In genomic region chr15:60822803-60823619, GRCm38 (mm10) we compare ENCODE assay signal across 8 mouse cellular contexts. TPM values are rescaled to one million over a fixed set of nuclear protein-coding genes. Genes with fewer than 3 reads are reported as not detected.
DNase-seq lines count a peak whose midpoint lies in the region; ATAC-seq and TF ChIP-seq lines count a peak whose summit lies in the region.

No protein-coding gene starts in this region.

- no peaks in the 10 kb centered on the region for H3K27me3 ChIP-seq in forebrain, embryonic 15.5 days
- no peaks in the 10 kb centered on the region for H3K27me3 ChIP-seq in liver, postnatal 0 days (ENCODE audit: insufficient read depth, low read length)
- H3K27me3 ChIP-seq in neural tube, embryonic 12.5 days (replicated peaks): no peaks in the 10 kb centered on the region

- H3K36me3 ChIP-seq in forebrain, embryonic 15.5 days: no peaks in the 10 kb centered on the region
- H3K36me3 ChIP-seq in liver, postnatal 0 days (replicated peaks; ENCODE audit: insufficient read depth, low read length): 0 out of 2 replicates have a peak, but pooled peaks cover 3% of the 10 kb centered on the region
- H3K36me3 ChIP-seq in neural tube, embryonic 12.5 days: no peaks in the 10 kb centered on the region

- TF ChIP-seq EP300 in liver, postnatal 0 days (IDR thresholded peaks at IDR 0.05; ENCODE audit: low read depth): no peak

- TF ChIP-seq CTCF in liver, postnatal 0 days (IDR thresholded peaks at IDR 0.05; ENCODE audit: low read depth): peak; percentile 49

- ATAC-seq in cerebellum, adult (ENCODE audit: insufficient number of reproducible peaks, low FRiP score, low TSS enrichment): peak; percentile 54
- ATAC-seq in forebrain, embryonic 15.5 days (replicated peaks): peak; percentile 76
- ATAC-seq in liver, postnatal 0 days: peak; percentile 64
- peak; percentile 76 for ATAC-seq in neural tube, embryonic 12.5 days (ENCODE audit: low FRiP score, low read depth)

- H3K27ac ChIP-seq in forebrain, embryonic 15.5 days (replicated peaks): peak overlapping the region; percentile 66
- peak overlapping the region; percentile 90; the same call in 1 of the 2 replicates for H3K27ac ChIP-seq in liver, postnatal 0 days (ENCODE audit: low read depth)
- H3K27ac ChIP-seq in neural tube, embryonic 12.5 days: no peak overlapping the region

- WGBS in forebrain, embryonic 15.5 days: under 1% methylated on average over 68 of the region's 68 CpGs
- under 1% methylated on average over 68 of the region's 68 CpGs for WGBS in large intestine, adult 2 months
- WGBS in liver, postnatal 0 days (ENCODE audit: insufficient replicate concordance): 1% methylated on average over 68 of the region's 68 CpGs
- under 1% methylated on average over 68 of the region's 68 CpGs for WGBS in neural tube, embryonic 12.5 days

- peak; percentile 61 for DNase-seq in CD4-positive, CD25-positive, alpha-beta regulatory T cell, adult 2 months (ENCODE audit: low read depth, low spot score)
- peak; percentile 67 to 70 for DNase-seq in heart, postnatal 14 days
- DNase-seq in large intestine, adult 2 months (ENCODE audit: low read depth, low spot score): peak; percentile 27
- DNase-seq in liver, postnatal 0 days: peak; percentile 72
- DNase-seq in telencephalon, adult 2 months (ENCODE audit: low read depth, low spot score): peak; percentile 58

- H3K9me3 ChIP-seq in forebrain, embryonic 15.5 days: no peaks in the 10 kb centered on the region
- H3K9me3 ChIP-seq in liver, postnatal 0 days (ENCODE audit: low read length): no peaks in the 10 kb centered on the region
- no peaks in the 10 kb centered on the region for H3K9me3 ChIP-seq in neural tube, embryonic 12.5 days

- H3K4me2 ChIP-seq in forebrain, embryonic 15.5 days (replicated peaks): peak overlapping the region; percentile 98
- peak overlapping the region; percentile 84 for H3K4me2 ChIP-seq in liver, postnatal 0 days (ENCODE audit: low read depth, low read length)
- H3K4me2 ChIP-seq in neural tube, embryonic 12.5 days (replicated peaks): peak overlapping the region; percentile 99

- H3K4me1 ChIP-seq in forebrain, embryonic 15.5 days: peaks cover 23% of the 10 kb centered on the region
- peaks cover 19% of the 10 kb centered on the region for H3K4me1 ChIP-seq in liver, postnatal 0 days (ENCODE audit: insufficient read depth)
- H3K4me1 ChIP-seq in neural tube, embryonic 12.5 days: peaks cover 18% of the 10 kb centered on the region

- peak overlapping the region; percentile 59 for H3K9ac ChIP-seq in forebrain, embryonic 15.5 days (replicated peaks)
- H3K9ac ChIP-seq in liver, postnatal 0 days (replicated peaks): peak overlapping the region; percentile 68
- H3K9ac ChIP-seq in neural tube, embryonic 12.5 days: peak overlapping the region; percentile 60

- intact Hi-C loops in heart, postnatal 14 days (cut with DNase I): loop anchor here (2.0 to 10.0 kb wide), 3 partner anchors 60 to 726 kb away; no protein-coding TSS in a partner anchor

- H3K4me3 ChIP-seq in forebrain, embryonic 15.5 days: peak overlapping the region; percentile 55
- peak overlapping the region; percentile 68 for H3K4me3 ChIP-seq in liver, postnatal 0 days (ENCODE audit: low read depth, low read length)
- H3K4me3 ChIP-seq in neural tube, embryonic 12.5 days: peak overlapping the region; percentile 61

RNA-seq across cellular contexts. Expression of gene Fam84b, which starts 30.6 kb away (rescaled TPM):
- polyA plus RNA-seq in forebrain, embryonic 15.5 days (2015; fragmentation: Nextera tagmentation; extraction: Ambion mirVana): 10.2 and 14.4 TPM in 2 replicates
- 1 to 10 TPM; 6.8 to 8.8 TPM for total RNA-seq in heart, postnatal 14 days (2021)
- polyA plus RNA-seq in large intestine, adult 2 months (2012; rRNA removed): 10.9 and 18.4 TPM in 2 replicates
- polyA plus RNA-seq in liver, postnatal 0 days (2015; fragmentation: Nextera tagmentation; extraction: Ambion mirVana): 8.8 and 9.3 TPM in 2 replicates
- polyA plus RNA-seq in neural tube, embryonic 12.5 days (2016; fragmentation: Nextera tagmentation; extraction: Ambion mirVana): 9.7 and 11.5 TPM in 2 replicates
